In the genomic region with DNA sequence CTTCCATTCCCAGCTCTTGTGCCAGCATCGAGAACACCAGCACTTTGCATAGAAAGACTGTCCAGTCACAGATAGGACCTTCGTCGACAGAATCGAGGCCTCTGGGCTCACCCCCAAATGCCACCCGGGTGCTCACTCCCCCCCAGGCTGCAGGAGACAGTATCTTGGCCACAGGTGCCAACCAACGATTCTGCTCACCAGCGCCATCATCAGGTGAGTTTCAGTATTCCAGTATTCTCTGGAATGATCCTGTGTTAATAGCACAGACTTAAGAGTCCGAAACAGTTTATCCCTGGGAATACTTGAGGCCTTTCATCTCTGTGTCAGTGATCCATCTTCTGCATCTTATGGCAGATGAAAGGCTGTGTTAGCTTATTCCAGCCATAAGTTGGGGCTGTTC, we compare ENCODE assay signal across 8 mouse cellular contexts. TPM values are rescaled to one million over a fixed set of nuclear protein-coding genes. Genes with fewer than 3 reads are reported as not detected.
DNase-seq lines count a peak whose midpoint lies in the region; ATAC-seq and TF ChIP-seq lines count a peak whose summit lies in the region.

No protein-coding gene starts in this region.

- TF ChIP-seq EP300 in lung, postnatal 0 days (IDR thresholded peaks at IDR 0.05) = no peak

- no peak for ATAC-seq in limb, embryonic 11.5 days (ENCODE audit: insufficient number of reproducible peaks, low FRiP score, low TSS enrichment, low read depth)
- ATAC-seq in lung, postnatal 0 days = no peak

- peaks cover 48% of the 10 kb centered on the region for H3K36me3 ChIP-seq in limb, embryonic 11.5 days (ENCODE audit: control insufficient read depth, insufficient read depth, low read length)
- H3K36me3 ChIP-seq in limb, embryonic 10.5 days = peaks cover 98% of the 10 kb centered on the region
- H3K36me3 ChIP-seq in lung, postnatal 0 days (ENCODE audit: insufficient read depth, low read length) = peaks cover 43% of the 10 kb centered on the region

- 45% methylated on average over 8 of the region's 8 CpGs for WGBS in cerebellum, adult 2 months
- 86% methylated on average over 8 of the region's 8 CpGs for WGBS in limb, embryonic 11.5 days
- WGBS in limb, embryonic 10.5 days = 87% methylated on average over 8 of the region's 8 CpGs
- WGBS in lung, postnatal 0 days = 79% methylated on average over 8 of the region's 8 CpGs

- no peak overlapping the region for H3K27ac ChIP-seq in cerebellum, adult 2 months (ENCODE audit: insufficient read depth, low read length)
- no peak overlapping the region for H3K27ac ChIP-seq in limb, embryonic 11.5 days (replicated peaks; ENCODE audit: low read depth, low read length)
- no peak overlapping the region for H3K27ac ChIP-seq in limb, embryonic 10.5 days
- H3K27ac ChIP-seq in lung, postnatal 0 days (ENCODE audit: low read length) = no peak overlapping the region

- H3K9ac ChIP-seq in limb, embryonic 11.5 days (ENCODE audit: low read length) = no peak overlapping the region
- no peak overlapping the region for H3K9ac ChIP-seq in lung, postnatal 0 days (replicated peaks; ENCODE audit: low read depth)

- H3K4me1 ChIP-seq in cerebellum, adult 2 months (ENCODE audit: control insufficient read depth, insufficient read depth, low read length) = no peaks in the 10 kb centered on the region
- H3K4me1 ChIP-seq in limb, embryonic 11.5 days (ENCODE audit: control insufficient read depth, insufficient read depth, low read length) = no peaks in the 10 kb centered on the region
- H3K4me1 ChIP-seq in limb, embryonic 10.5 days = no peaks in the 10 kb centered on the region
- H3K4me1 ChIP-seq in lung, postnatal 0 days (ENCODE audit: insufficient read depth, low read depth, low read length) = no peaks in the 10 kb centered on the region

- no peaks in the 10 kb centered on the region for H3K27me3 ChIP-seq in cerebellum, adult 2 months (ENCODE audit: control insufficient read depth, insufficient read depth, low read length)
- H3K27me3 ChIP-seq in limb, embryonic 11.5 days (ENCODE audit: control insufficient read depth, insufficient read depth, low read length) = no peaks in the 10 kb centered on the region
- no peaks in the 10 kb centered on the region for H3K27me3 ChIP-seq in limb, embryonic 10.5 days (ENCODE audit: low read depth, poor library complexity, severe bottlenecking)
- no peaks in the 10 kb centered on the region for H3K27me3 ChIP-seq in lung, postnatal 0 days (replicated peaks; ENCODE audit: insufficient read depth, low read length)

- no peak overlapping the region for H3K4me3 ChIP-seq in cerebellum, adult 2 months (replicated peaks; ENCODE audit: insufficient read depth, low read depth, low read length)
- no peak overlapping the region for H3K4me3 ChIP-seq in limb, embryonic 11.5 days (ENCODE audit: low read depth, low read length)
- no peak overlapping the region for H3K4me3 ChIP-seq in limb, embryonic 10.5 days
- no peak overlapping the region for H3K4me3 ChIP-seq in lung, postnatal 0 days (ENCODE audit: low read depth, low read length)

- no peak for DNase-seq in cerebellum, adult 2 months
- DNase-seq in cerebellum, adult 9-11 months = no peak
- peak; percentile 57 for DNase-seq in limb, embryonic 11.5 days (ENCODE audit: low spot score)
- no peak for DNase-seq in limb, embryonic 10.5 days (ENCODE audit: low spot score)
- DNase-seq in R1 (ENCODE audit: low read depth, low spot score) = peak; percentile 73
- peak; percentile 17 for DNase-seq in lung, postnatal 0 days (ENCODE audit: low spot score)
- no peak for DNase-seq in urinary bladder, postnatal 4 days (ENCODE audit: low spot score in 2 of 2)
- DNase-seq in right cerebral cortex, adult 2 months (ENCODE audit: low spot score in 2 of 2) = no peak

- no peak for TF ChIP-seq POLR2A in cerebellum, adult 2 months (IDR thresholded peaks at IDR 0.05; ENCODE audit: borderline replicate concordance, insufficient read depth, low read length)

- no peaks in the 10 kb centered on the region for H3K9me3 ChIP-seq in limb, embryonic 11.5 days (ENCODE audit: control insufficient read depth, low read length)
- no peaks in the 10 kb centered on the region for H3K9me3 ChIP-seq in limb, embryonic 10.5 days (replicated peaks)
- H3K9me3 ChIP-seq in lung, postnatal 0 days (ENCODE audit: low read length) = no peaks in the 10 kb centered on the region

- TF ChIP-seq CTCF in cerebellum, adult 2 months (IDR thresholded peaks at IDR 0.05; ENCODE audit: borderline replicate concordance, insufficient read depth, low read depth, low read length) = peak; percentile 52; the same call in 1 of the 2 replicates
- peak; percentile 64 for TF ChIP-seq CTCF in lung, postnatal 0 days (IDR thresholded peaks at IDR 0.05)

- no peak overlapping the region for H3K4me2 ChIP-seq in limb, embryonic 11.5 days (ENCODE audit: low read depth, severe bottlenecking)
- H3K4me2 ChIP-seq in lung, postnatal 0 days (replicated peaks; ENCODE audit: low read depth, low read length) = no peak overlapping the region

RNA-seq across cellular contexts. Expression of gene Dhrs13, which starts 8.5 kb away (rescaled TPM):
- 18.8 and 19.5 TPM in 2 replicates for polyA plus RNA-seq in cerebellum, adult 2 months (2012; rRNA removed)
- 19.1 and 19.3 TPM in 2 replicates for polyA plus RNA-seq in limb, embryonic 11.5 days (2014; fragmentation: Nextera tagmentation; extraction: Ambion mirVana)
- 16.1 and 17.5 TPM in 2 replicates for polyA plus RNA-seq in limb, embryonic 10.5 days (2016; fragmentation: Nextera tagmentation; extraction: Ambion mirVana)
- 9.4 and 9.7 TPM in 2 replicates for polyA plus RNA-seq in lung, postnatal 0 days (2015; fragmentation: Nextera tagmentation; extraction: Ambion mirVana)

RNA-seq across cellular contexts. Expression of gene Flot2, which starts 14.1 kb away (rescaled TPM):
- polyA plus RNA-seq in cerebellum, adult 2 months (2012; rRNA removed) = 134 and 135 TPM in 2 replicates
- 48.7 and 49.5 TPM in 2 replicates for polyA plus RNA-seq in limb, embryonic 11.5 days (2014; fragmentation: Nextera tagmentation; extraction: Ambion mirVana)
- 58.9 and 64.6 TPM in 2 replicates for polyA plus RNA-seq in limb, embryonic 10.5 days (2016; fragmentation: Nextera tagmentation; extraction: Ambion mirVana)
- polyA plus RNA-seq in lung, postnatal 0 days (2015; fragmentation: Nextera tagmentation; extraction: Ambion mirVana) = 55.6 and 58.3 TPM in 2 replicates

RNA-seq across cellular contexts. Expression of gene Phf12, which starts 41.1 kb away (rescaled TPM):
- polyA plus RNA-seq in cerebellum, adult 2 months (2012; rRNA removed) = 50.1 and 51.9 TPM in 2 replicates
- polyA plus RNA-seq in limb, embryonic 11.5 days (2014; fragmentation: Nextera tagmentation; extraction: Ambion mirVana) = 19.6 and 21.1 TPM in 2 replicates
- polyA plus RNA-seq in limb, embryonic 10.5 days (2016; fragmentation: Nextera tagmentation; extraction: Ambion mirVana) = 21.0 and 23.1 TPM in 2 replicates
- 7.7 and 9.0 TPM in 2 replicates for polyA plus RNA-seq in lung, postnatal 0 days (2015; fragmentation: Nextera tagmentation; extraction: Ambion mirVana)

RNA-seq across cellular contexts. Expression of gene Eral1, which starts 56.6 kb away (rescaled TPM):
- 34.0 and 35.8 TPM in 2 replicates for polyA plus RNA-seq in cerebellum, adult 2 months (2012; rRNA removed)
- polyA plus RNA-seq in limb, embryonic 11.5 days (2014; fragmentation: Nextera tagmentation; extraction: Ambion mirVana) = 44.3 and 44.4 TPM in 2 replicates
- polyA plus RNA-seq in limb, embryonic 10.5 days (2016; fragmentation: Nextera tagmentation; extraction: Ambion mirVana) = 43.4 and 45.4 TPM in 2 replicates
- polyA plus RNA-seq in lung, postnatal 0 days (2015; fragmentation: Nextera tagmentation; extraction: Ambion mirVana) = 14.8 and 17.7 TPM in 2 replicates

Comparison
In these comparisons a context has a peak if more than half of its experiments do, and no peak if none do; other contexts are left out.
1. DNase-seq: peak in limb, embryonic 11.5 days (single experiment), R1 (single experiment) and lung, postnatal 0 days (single experiment); none in cerebellum, adult 2 months (0 of 2), cerebellum, adult 9-11 months (single experiment), limb, embryonic 10.5 days (single experiment), urinary bladder, postnatal 4 days (0 of 2) and right cerebral cortex, adult 2 months (0 of 2).